Mouse (Mus musculus) CH12.LX (cell line): ENCODE data around the gene Ttpal. TPM values are rescaled to one million over a fixed set of nuclear protein-coding genes. Genes with fewer than 3 reads are reported as not detected.

ENCODE experiments used
- DNase-seq: peaks from one replicate; pipeline ENCODE4 v3.0.0-alpha.2; 2013; ENCODE audit errors: extremely low read depth
- H3K27ac ChIP-seq: 2 replicates; pipeline ENCODE4 v1.5.1; 2012; ENCODE audit warnings: low read depth, mild to moderate bottlenecking, control low read depth, moderate library complexity; ENCODE audit not compliant: insufficient read depth
- H3K27me3 ChIP-seq: replicated peaks from 2 replicates; pipeline ENCODE3; 2012; ENCODE audit warnings: inconsistent platforms
- H3K36me3 ChIP-seq, 2 experiments: replicated peaks in 1 of 2; 2 replicates each; pipeline versions ENCODE3 to v1.6.1; 2012; ENCODE audit warnings: inconsistent platforms in 1 of 2, low read length in 1 of 2, mild to moderate bottlenecking in 1 of 2, mixed read lengths in 1 of 2, moderate library complexity in 1 of 2; ENCODE audit not compliant: control insufficient read depth in 1 of 2, insufficient read depth in 1 of 2
- H3K4me1 ChIP-seq, 2 experiments: 2 replicates each; pipeline ENCODE4 v1.6.1; 2012; ENCODE audit warnings: inconsistent platforms in 1 of 2, moderate library complexity in 1 of 2; ENCODE audit not compliant: insufficient read depth in 2 of 2, control insufficient read depth in 1 of 2
- H3K4me2 ChIP-seq: 2 replicates; pipeline ENCODE4 v1.6.1; 2012; ENCODE audit warnings: low read depth, mild to moderate bottlenecking, control low read depth; ENCODE audit not compliant: poor library complexity, insufficient read depth, severe bottlenecking
- H3K4me3 ChIP-seq, 3 experiments: fragments of 150-350 bp in 1 of 3; sonication (generic) in 1 of 3; replicated peaks in 1 of 3; 2 replicates each; pipeline versions ENCODE3 to v1.5.1; 2011 to 2012; ENCODE audit warnings: low read depth in 2 of 3, low read length in 2 of 3, mild to moderate bottlenecking in 2 of 3, moderate library complexity in 2 of 3, control low read depth in 1 of 3, improper control_type of control experiment in 1 of 3, inconsistent platforms in 1 of 3, mixed read lengths in 1 of 3; ENCODE audit not compliant: poor library complexity in 1 of 3
- H3K79me2 ChIP-seq: replicated peaks from 2 replicates; pipeline ENCODE4 v1.6.1; 2012; ENCODE audit warnings: mild to moderate bottlenecking, moderate library complexity; ENCODE audit not compliant: control insufficient read depth, poor library complexity, insufficient read depth, severe bottlenecking; ENCODE audit errors: extremely low read depth
- H3K9ac ChIP-seq: 2 replicates; pipeline ENCODE4 v1.6.1; 2012; ENCODE audit warnings: low read depth, mild to moderate bottlenecking, control low read depth, moderate library complexity; ENCODE audit not compliant: insufficient read depth
- H3K9me3 ChIP-seq: replicated peaks from 2 replicates; pipeline ENCODE3; 2012; ENCODE audit warnings: low read length, inconsistent platforms, mixed read lengths
- CHD2 ChIP-seq: IDR thresholded peaks from 2 replicates; pipeline ENCODE4 v1.6.1; 2011; ENCODE audit warnings: low read length, improper control_type of control experiment
- ETS1 ChIP-seq: conservative IDR thresholded peaks from 2 replicates; pipeline ENCODE4 v1.6.1; 2012; ENCODE audit warnings: low read depth, mild to moderate bottlenecking, inconsistent platforms, low read length, improper control_type of control experiment, moderate library complexity
- GABPA ChIP-seq: IDR thresholded peaks from 2 replicates; pipeline ENCODE4 v1.6.1; 2012; ENCODE audit warnings: low read depth, low read length, improper control_type of control experiment, inconsistent platforms; ENCODE audit not compliant: insufficient replicate concordance
- HCFC1 ChIP-seq: IDR thresholded peaks from 2 replicates; pipeline ENCODE4 v1.6.1; 2012; ENCODE audit warnings: low read depth, mild to moderate bottlenecking, inconsistent platforms, low read length, improper control_type of control experiment
- IRF4 ChIP-seq: IDR thresholded peaks from 2 replicates; pipeline ENCODE4 v1.6.1; 2014; ENCODE audit warnings: low read depth, mild to moderate bottlenecking, inconsistent platforms, low read length, improper control_type of control experiment
- KAT2A ChIP-seq: IDR thresholded peaks from 2 replicates; pipeline ENCODE4 v1.6.1; 2012; ENCODE audit warnings: low read length, improper control_type of control experiment, inconsistent platforms; ENCODE audit not compliant: insufficient replicate concordance
- MAX ChIP-seq: IDR thresholded peaks from 2 replicates; pipeline ENCODE4 v1.6.1; 2011; ENCODE audit warnings: low read length, improper control_type of control experiment
- MAZ ChIP-seq: IDR thresholded peaks from 2 replicates; pipeline ENCODE4 v1.6.1; 2012; ENCODE audit warnings: low read depth, mild to moderate bottlenecking, inconsistent platforms, low read length, improper control_type of control experiment, moderate library complexity
- NELFE ChIP-seq: IDR thresholded peaks from 2 replicates; pipeline ENCODE4 v1.6.1; 2011; ENCODE audit warnings: low read depth, low read length, improper control_type of control experiment
- NRF1 ChIP-seq: IDR thresholded peaks from 2 replicates; pipeline ENCODE4 v1.6.1; 2014; ENCODE audit warnings: low read depth, mild to moderate bottlenecking, inconsistent platforms, low read length, improper control_type of control experiment, moderate library complexity
- PAX5 ChIP-seq: IDR thresholded peaks from 2 replicates; pipeline ENCODE4 v1.6.1; 2012; ENCODE audit warnings: low read length, inconsistent platforms, mixed read lengths
- POLR2A ChIP-seq: IDR thresholded peaks from 2 replicates; pipeline ENCODE4 v1.6.1; 2011; ENCODE audit warnings: low read depth, mild to moderate bottlenecking, improper control_type of control experiment, low read length
- POLR2AphosphoS2 ChIP-seq: IDR thresholded peaks from 2 replicates; pipeline ENCODE4 v1.6.1; 2011; ENCODE audit warnings: low read depth, low read length, improper control_type of control experiment
- RCOR1 ChIP-seq: conservative IDR thresholded peaks from 2 replicates; pipeline ENCODE4 v1.6.1; 2012; ENCODE audit warnings: low read depth, mild to moderate bottlenecking, inconsistent platforms, low read length, improper control_type of control experiment
- SIN3A ChIP-seq: IDR thresholded peaks from 2 replicates; pipeline ENCODE4 v1.6.1; 2012; ENCODE audit warnings: low read length, improper control_type of control experiment, inconsistent platforms
- SMC3 ChIP-seq: IDR thresholded peaks from 2 replicates; pipeline ENCODE4 v1.6.1; 2011; ENCODE audit warnings: low read depth, low read length, improper control_type of control experiment
- TBP ChIP-seq: conservative IDR thresholded peaks from 2 replicates; pipeline ENCODE4 v1.6.1; 2011; ENCODE audit warnings: low read depth, low read length, improper control_type of control experiment
- TCF12 ChIP-seq: IDR thresholded peaks from 2 replicates; pipeline ENCODE4 v1.6.1; 2014; ENCODE audit warnings: low read depth, mild to moderate bottlenecking, inconsistent platforms, low read length, improper control_type of control experiment
- UBTF ChIP-seq: IDR thresholded peaks from 2 replicates; pipeline ENCODE4 v1.6.1; 2012; ENCODE audit warnings: low read depth, mild to moderate bottlenecking, inconsistent platforms, low read length, improper control_type of control experiment, moderate library complexity
- USF1 ChIP-seq: IDR thresholded peaks from 2 replicates; pipeline ENCODE4 v1.6.1; 2014; ENCODE audit warnings: low read depth, mild to moderate bottlenecking, inconsistent platforms, low read length, improper control_type of control experiment
- ZKSCAN1 ChIP-seq: IDR thresholded peaks from 2 replicates; pipeline ENCODE4 v1.6.1; 2012; ENCODE audit warnings: low read depth, inconsistent platforms, low read length, improper control_type of control experiment, borderline replicate concordance
- ZNF384 ChIP-seq: IDR thresholded peaks from 2 replicates; pipeline ENCODE4 v1.6.1; 2012; ENCODE audit warnings: low read depth, low read length, improper control_type of control experiment, inconsistent platforms
- dilution Hi-C: fragments of 300-500 bp; cut with MboI; formaldehyde crosslinking; loops from 2 replicates; pipeline ENCODE4 v1.14.3; 2020; ENCODE audit warnings: low sequenced_read_pairs; ENCODE audit not compliant: extremely low pct_unique_long_range_greater_than_20kb, extremely low pct_ligation_motif_present
- in situ Hi-C: fragments of 300-500 bp; cut with MboI; formaldehyde crosslinking; loops from 3 replicates; pipeline ENCODE4 v1.14.3; 2019; ENCODE audit warnings: low sequenced_read_pairs, low pct_ligation_motif_present, low pct_unique_long_range_greater_than_20kb, mixed read lengths
- polyA plus RNA-seq: library from polyadenylated mRNA; unstranded; fragments of >175 nt; gene quantifications from 2 replicates; pipeline ENCODE4 v1.2.1, GENCODE M21; 2012; ENCODE audit warnings: low read depth; ENCODE audit not compliant: insufficient read length
- total RNA-seq, 2 experiments: library from RNA; depleted of rRNA; stranded (reverse); fragments of 300-350 nt in 1 of 2; fragments of >200 nt in 1 of 2; gene quantifications; 2 replicates each; pipeline ENCODE4 v1.2.3; 2012 to 2014

The Ttpal gene
- total and polyA plus RNA-seq, 3 experiments, result 21.9 to 38.9 (median 25.7) TPM

- H3K36me3 ChIP-seq, result peaks cover 81 to 97% of the 10 kb centered on the region in 2 experiments
Observed at GRCm38 (mm10) chr2:163617874-163618273, 15.8 kb downstream of the Ttpal start.

GRCm38 (mm10) chr2:163620451-163620850 lies 18.3 kb downstream of the Ttpal start:
- Histone ChIP-seq H3K4me2 (no peak overlapping the region), H3K36me3 (peaks cover 76 to 96% of the 10 kb centered on the region in 2 experiments), H3K9ac (no peak overlapping the region), H3K4me3 (no peak overlapping the region), H3K9me3 (no peaks in the 10 kb centered on the region), H3K27me3 (no peaks in the 10 kb centered on the region), H3K79me2 (peaks cover 5% of the 10 kb centered on the region; the same call in 1 of the 2 replicates), H3K27ac (peak overlapping the region; percentile 42), H3K4me1 (no peaks in the 10 kb centered on the region; a peak in 1 of 4 replicates)
- no peak for DNase-seq
- in situ Hi-C loops, result no loop called here
- dilution Hi-C loops, result no loop called here
- TF ChIP-seq ETS1 (no peak), POLR2A (peak; percentile 51), IRF4 (no peak), SIN3A (no peak), POLR2AphosphoS2 (peak; percentile 80), UBTF (no peak), HCFC1 (no peak), CHD2 (no peak), GABPA (no peak), PAX5 (no peak)

More at GRCm38 (mm10) chr2:163617874-163618273, 15.8 kb downstream of the Ttpal start:
- Histone ChIP-seq H3K27me3 (no peaks in the 10 kb centered on the region), H3K9me3 (peaks cover 4% of the 10 kb centered on the region), H3K9ac (no peak overlapping the region), H3K27ac (no peak overlapping the region), H3K79me2 (peaks cover 5% of the 10 kb centered on the region; the same call in 1 of the 2 replicates), H3K4me3 (no peak overlapping the region), H3K4me2 (no peak overlapping the region), H3K4me1 (no peaks in the 10 kb centered on the region)
- dilution Hi-C loops (no loop called here), in situ Hi-C loops (no loop called here)
- TF ChIP-seq USF1, result no peak
- peak; percentile 67; the same call in 1 of the 2 replicates for TF ChIP-seq POLR2AphosphoS2
- TF ChIP-seq CHD2, result peak; percentile 16; the same call in 1 of the 2 replicates
- no peak for TF ChIP-seq TBP
- no peak for TF ChIP-seq ZNF384
- no peak; the same call in 1 of the 2 replicates for TF ChIP-seq NELFE
- no peak for TF ChIP-seq TCF12
- no peak for TF ChIP-seq KAT2A
- no peak for TF ChIP-seq NRF1
- TF ChIP-seq MAZ, result no peak
- peak; percentile 31; the same call in 1 of the 2 replicates for TF ChIP-seq RCOR1
- no peak for TF ChIP-seq ZKSCAN1
- no peak for TF ChIP-seq SMC3
- no peak for TF ChIP-seq MAX
- no peak for DNase-seq
